Mouse (Mus musculus) olfactory bulb, adult 2 months (tissue): Measurements from ENCODE around the gene Fbxo17. TPM values are rescaled to one million over a fixed set of nuclear protein-coding genes. Genes with fewer than 3 reads are reported as not detected.

Experiments
- H3K27ac ChIP-seq: fragments of 200-500 bp; 2 replicates; pipeline ENCODE4 v1.5.1; 2012; ENCODE audit warnings: low read depth, low read length; ENCODE audit not compliant: insufficient read depth
- H3K4me1 ChIP-seq: fragments of 200-500 bp; 2 replicates; pipeline ENCODE4 v1.6.1; 2012; ENCODE audit warnings: low read length; ENCODE audit not compliant: control insufficient read depth, insufficient read depth
- H3K4me3 ChIP-seq: fragments of 200-500 bp; 2 replicates; pipeline ENCODE4 v1.5.1; 2012; ENCODE audit warnings: mild to moderate bottlenecking, low read depth, low read length, moderate library complexity; ENCODE audit not compliant: insufficient read depth
- CTCF ChIP-seq: fragments of 200-500 bp; IDR thresholded peaks from 2 replicates; pipeline ENCODE4 v1.5.1; 2012; ENCODE audit warnings: low read depth, mild to moderate bottlenecking, low read length, moderate library complexity; ENCODE audit not compliant: insufficient read depth
- POLR2A ChIP-seq: fragments of 200-500 bp; IDR thresholded peaks from 2 replicates; pipeline ENCODE4 v1.6.1; 2012; ENCODE audit warnings: mild to moderate bottlenecking, low read depth, low read length, moderate library complexity; ENCODE audit not compliant: insufficient read depth
- WGBS: fragments of 180-500 bp; shearing (Covaris S2); methylation state at CpG from one replicate; pipeline ENCODE4 v1.1.7; 2018; 5-methylcytosine and 5-hydroxymethylcytosine counted together
- polyA plus RNA-seq: library from polyadenylated mRNA; stranded (reverse); fragments of >200 nt; gene quantifications from 2 replicates; pipeline ENCODE4 v1.2.4, GENCODE M21; 2012; ENCODE audit warnings: low replicate concordance; ENCODE audit not compliant: missing spikeins, insufficient read depth, insufficient read length

The Fbxo17 gene
- polyA plus RNA-seq, 1 experiment, result not detected

DNA sequence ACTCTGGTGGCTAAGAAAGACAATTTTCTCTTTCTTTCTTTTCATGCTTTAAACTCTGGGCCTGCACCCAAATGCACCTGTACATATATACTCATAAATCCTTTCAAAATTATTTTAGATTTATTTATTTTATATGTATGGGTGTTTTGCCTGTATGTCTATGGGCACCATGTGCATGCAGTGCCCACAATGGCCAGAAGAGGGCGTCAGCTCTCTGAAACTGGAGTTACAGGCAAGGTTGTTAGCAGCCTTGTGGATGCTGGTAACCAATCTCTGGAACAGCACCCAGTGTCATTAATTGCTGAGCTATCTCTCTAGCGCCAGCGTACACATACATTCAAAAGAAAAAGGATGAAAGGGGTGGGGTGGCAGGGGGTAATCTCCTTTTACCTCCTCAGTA is 5.6 kb upstream of the Fbxo17 start:
- WGBS, result 61% methylated on average over 3 of the region's 3 CpGs
- Histone ChIP-seq H3K4me3 (no peak overlapping the region), H3K27ac (no peak overlapping the region), H3K4me1 (no peaks in the 10 kb centered on the region)
- TF ChIP-seq POLR2A (no peak), CTCF (no peak)

DNA sequence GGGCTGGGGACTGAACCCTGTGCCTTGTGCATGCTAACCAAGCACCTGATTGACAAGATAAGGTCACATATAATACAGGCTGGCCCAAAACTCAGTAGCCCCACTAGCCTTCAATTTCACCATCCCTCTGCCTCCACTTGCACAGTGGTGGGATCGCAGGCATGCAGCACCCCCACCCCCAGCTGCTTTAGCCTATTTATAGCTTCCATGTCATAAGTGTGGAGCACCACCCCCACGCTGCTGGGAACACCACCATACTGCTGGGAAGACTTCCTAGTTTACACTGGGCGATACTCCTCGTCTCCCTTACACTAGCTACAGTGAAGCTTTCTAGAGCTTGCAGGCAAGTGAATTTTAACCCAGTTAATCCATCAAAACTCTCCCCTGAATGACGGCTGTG is 1.9 kb upstream of the Fbxo17 start:
- peaks cover 4% of the 10 kb centered on the region; the same call in 1 of the 2 replicates for H3K4me1 ChIP-seq
- H3K4me3 ChIP-seq, result no peak overlapping the region
- 47% methylated on average over 5 of the region's 5 CpGs for WGBS
- TF ChIP-seq POLR2A (no peak), CTCF (no peak)
- no peak overlapping the region for H3K27ac ChIP-seq

DNA sequence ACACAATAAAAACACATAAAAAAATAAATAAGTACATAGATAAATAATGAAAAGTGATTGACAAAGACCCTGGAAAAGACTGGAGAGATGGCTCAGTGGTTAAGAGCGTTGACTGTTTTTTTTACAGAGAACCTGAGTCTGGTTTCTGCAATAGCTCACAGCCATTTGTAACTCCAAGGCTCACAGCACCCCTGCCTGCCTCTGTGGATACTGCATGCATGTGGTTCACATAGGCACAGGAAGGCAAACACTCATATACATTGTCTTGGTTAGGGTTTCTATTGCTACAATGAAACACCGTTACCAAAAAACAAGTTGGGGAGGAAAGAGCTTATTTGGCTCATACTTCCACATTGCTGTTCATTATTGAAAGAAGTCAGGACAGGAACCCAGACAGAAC is 1.0 kb upstream of the Fbxo17 start:
- H3K4me1 ChIP-seq, result peaks cover 4% of the 10 kb centered on the region; the same call in 1 of the 2 replicates
- TF ChIP-seq CTCF, result no peak
- no peak for TF ChIP-seq POLR2A
- WGBS, result 96% methylated on average over 2 of the region's 2 CpGs

DNA sequence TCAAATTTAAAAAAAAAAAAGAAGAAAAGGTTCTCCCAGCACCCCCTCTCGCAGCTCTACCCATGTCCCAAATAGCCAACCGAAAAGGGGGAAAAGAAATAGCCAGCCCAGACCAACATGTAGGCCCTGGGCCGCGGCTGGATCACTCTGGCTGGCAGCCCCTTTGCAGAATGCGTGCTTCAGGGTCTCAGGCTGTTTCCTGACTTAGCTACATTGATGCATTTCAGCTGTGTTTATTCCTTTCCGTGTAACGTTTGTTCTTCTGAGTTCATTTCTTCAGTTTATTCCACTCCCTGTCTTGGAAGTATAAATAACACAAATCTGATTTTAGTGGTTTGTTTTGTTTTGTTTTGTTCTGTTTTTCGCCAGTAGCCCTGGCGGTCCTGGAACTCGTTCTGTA is 1.1 kb downstream of the Fbxo17 start:
- WGBS, result 92% methylated on average over 10 of the region's 10 CpGs
- no peak for TF ChIP-seq POLR2A
- no peak for TF ChIP-seq CTCF
- H3K27ac ChIP-seq, result no peak overlapping the region
- H3K4me1 ChIP-seq, result peaks cover 4% of the 10 kb centered on the region; the same call in 1 of the 2 replicates
- H3K4me3 ChIP-seq, result no peak overlapping the region

More for the DNA sequence above, 1.0 kb upstream of the Fbxo17 start:
- H3K27ac ChIP-seq, result no peak overlapping the region
- no peak overlapping the region for H3K4me3 ChIP-seq

DNA sequence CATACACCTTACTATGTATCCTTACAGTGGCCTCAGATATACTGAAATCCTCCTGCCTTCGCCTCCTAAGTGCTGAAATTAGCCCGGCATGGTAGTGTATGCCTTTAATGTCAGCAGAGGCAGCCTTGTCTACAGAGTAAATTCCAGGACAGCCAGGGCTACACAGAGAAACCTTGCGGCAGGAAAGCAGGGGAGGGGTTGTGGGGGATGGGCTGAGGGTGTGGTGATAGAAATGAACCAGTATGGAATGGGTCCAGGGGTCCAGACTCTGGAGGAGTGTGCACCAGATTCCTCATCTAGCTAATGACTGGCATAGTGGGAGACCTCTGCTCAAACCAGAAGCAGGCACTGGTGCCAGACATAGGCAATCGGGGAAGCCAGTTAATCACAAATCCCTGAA is 2.6 kb downstream of the Fbxo17 start:
- Histone ChIP-seq H3K4me1 (peaks cover 4% of the 10 kb centered on the region; the same call in 1 of the 2 replicates), H3K4me3 (no peak overlapping the region), H3K27ac (no peak overlapping the region)
- WGBS, result 78% methylated on average over 4 of the region's 4 CpGs
- TF ChIP-seq POLR2A (no peak), CTCF (no peak)

DNA sequence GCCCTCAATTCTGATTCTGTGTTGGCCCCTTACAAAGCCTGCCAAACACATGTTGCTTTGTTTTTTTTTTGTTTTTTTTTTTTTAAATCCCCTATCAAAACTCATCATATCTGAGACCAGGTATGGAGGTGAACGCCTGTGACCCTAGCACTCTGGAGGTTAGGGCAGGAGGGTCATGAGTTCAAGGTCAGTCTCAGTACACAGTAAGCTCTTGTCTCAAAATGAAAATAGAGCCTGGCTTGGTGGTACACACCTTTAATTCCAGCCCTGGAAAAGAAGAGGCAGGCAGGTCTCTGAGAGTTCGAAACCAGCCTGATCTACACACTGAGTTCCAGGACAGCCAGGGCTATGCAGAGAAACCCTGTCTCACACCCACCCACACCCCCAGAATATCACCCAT is 3.0 kb downstream of the Fbxo17 start:
- Histone ChIP-seq H3K27ac (no peak overlapping the region), H3K4me3 (no peak overlapping the region), H3K4me1 (peaks cover 4% of the 10 kb centered on the region; the same call in 1 of the 2 replicates)
- TF ChIP-seq POLR2A, result no peak
- TF ChIP-seq CTCF, result no peak
- WGBS, result 93% methylated on average over 2 of the region's 2 CpGs

DNA sequence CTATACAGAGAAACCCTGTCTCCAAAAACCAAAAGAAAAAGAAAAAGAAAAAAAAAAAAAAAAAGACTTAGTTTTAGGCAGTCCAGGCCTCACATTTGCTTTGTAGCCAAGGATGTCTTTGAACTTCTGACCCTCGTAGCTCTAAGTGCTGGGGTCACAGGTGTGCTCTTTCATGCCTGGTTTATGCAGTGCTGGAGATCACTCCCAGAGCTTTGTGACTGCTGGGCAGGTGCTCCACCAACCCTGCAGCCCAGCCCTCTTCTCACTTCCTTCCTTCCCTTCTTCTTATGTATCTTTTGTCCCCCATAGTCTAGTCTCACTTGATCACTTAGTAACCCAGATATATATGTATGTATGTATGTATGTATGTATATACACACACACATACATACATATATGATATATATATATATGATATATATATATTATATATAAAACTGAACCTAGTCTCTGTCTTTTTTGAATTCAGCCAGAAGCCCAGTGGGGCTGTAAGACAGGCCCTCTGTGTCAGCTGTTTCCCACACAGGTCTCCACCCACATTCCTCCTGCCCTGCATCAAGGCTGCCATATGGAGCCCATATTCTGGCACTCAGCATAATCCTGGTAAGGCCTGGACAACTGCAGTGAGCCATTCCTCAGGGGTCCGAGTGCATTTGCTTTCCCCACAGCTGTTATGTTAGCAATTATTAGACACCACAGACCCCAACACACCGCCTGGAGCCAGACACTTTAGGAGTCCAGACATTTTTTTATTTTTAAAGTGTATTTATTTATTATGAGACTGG is 4.3 kb downstream of the Fbxo17 start:
- Histone ChIP-seq H3K4me3 (no peak overlapping the region), H3K4me1 (peaks cover 4% of the 10 kb centered on the region; the same call in 1 of the 2 replicates), H3K27ac (no peak overlapping the region)
- TF ChIP-seq CTCF, result no peak
- TF ChIP-seq POLR2A, result no peak
- WGBS, result 89% methylated on average over 3 of the region's 3 CpGs

DNA sequence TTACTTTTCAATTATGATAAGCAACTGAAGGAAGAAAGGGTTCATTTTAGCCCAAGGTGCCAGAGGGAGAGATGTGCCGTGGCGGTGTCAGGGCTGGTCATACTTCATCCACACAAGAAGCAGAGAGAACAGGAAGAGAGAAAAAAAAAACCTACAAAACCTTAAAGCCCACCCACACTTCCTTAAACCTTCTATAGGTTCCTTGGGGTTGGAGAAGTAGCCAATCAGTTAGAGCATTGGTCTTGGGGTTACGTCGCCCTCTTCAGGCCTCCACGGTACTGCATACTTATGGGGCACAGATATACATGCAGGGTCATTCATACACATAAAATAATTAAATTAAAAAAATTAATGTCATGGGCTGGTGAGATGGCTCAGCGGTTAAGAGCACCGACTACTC is 5.5 kb downstream of the Fbxo17 start:
- 93% methylated on average over 7 of the region's 7 CpGs for WGBS
- no peak overlapping the region for H3K4me3 ChIP-seq
- H3K27ac ChIP-seq, result no peak overlapping the region
- no peak for TF ChIP-seq CTCF
- no peak for TF ChIP-seq POLR2A
- H3K4me1 ChIP-seq, result peaks cover 2% of the 10 kb centered on the region; the same call in 1 of the 2 replicates

DNA sequence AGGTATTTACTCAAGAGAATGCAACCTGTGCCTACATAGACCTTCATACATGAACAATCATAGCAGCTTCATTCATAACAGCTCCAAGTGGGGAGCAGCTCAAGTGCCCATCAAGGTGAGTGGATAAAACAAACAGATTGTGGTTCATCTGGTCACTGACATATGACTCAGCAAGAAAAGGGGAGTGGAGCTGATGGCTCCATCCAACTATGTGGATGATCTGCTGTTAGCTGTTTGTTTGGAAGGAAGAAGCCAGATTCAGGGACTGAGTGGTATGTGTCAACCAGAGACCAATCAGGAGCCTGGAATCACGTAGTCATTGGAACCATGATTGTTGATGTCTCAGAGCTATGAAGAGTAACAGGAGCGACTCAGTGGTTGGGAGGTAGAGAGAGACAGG is 8.0 kb downstream of the Fbxo17 start:
- peaks cover 6% of the 10 kb centered on the region for H3K4me1 ChIP-seq
- no peak overlapping the region for H3K4me3 ChIP-seq
- 97% methylated on average over 2 of the region's 2 CpGs for WGBS
- no peak overlapping the region for H3K27ac ChIP-seq
- no peak for TF ChIP-seq CTCF
- no peak for TF ChIP-seq POLR2A

DNA sequence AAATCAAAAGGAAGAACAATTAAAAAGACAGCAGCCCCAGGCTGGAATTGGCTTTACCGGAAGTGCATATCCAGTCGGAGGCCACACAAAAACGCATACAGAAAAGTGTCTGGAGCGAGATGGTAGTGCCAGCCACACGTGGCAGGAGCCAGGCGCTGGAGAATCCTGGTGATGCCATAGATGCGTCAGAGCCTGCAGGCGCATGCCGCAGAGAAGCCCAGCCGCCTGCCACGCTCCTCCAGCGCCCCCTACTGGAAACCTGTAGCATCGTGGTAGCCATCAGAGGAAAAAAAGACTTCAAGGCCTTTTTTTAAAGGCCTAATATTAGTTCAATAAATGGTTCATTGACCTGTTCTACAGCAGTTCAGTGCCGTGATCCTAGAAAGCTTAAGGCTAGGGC is 10.0 kb downstream of the Fbxo17 start:
- no peak for TF ChIP-seq POLR2A
- peak; percentile 85 for TF ChIP-seq CTCF
- no peak overlapping the region for H3K27ac ChIP-seq
- 3% methylated on average over 14 of the region's 14 CpGs for WGBS
- 0 out of 2 replicates have a peak overlapping the region, but pooled peaks have one; percentile 7 for H3K4me3 ChIP-seq
- peaks cover 6% of the 10 kb centered on the region for H3K4me1 ChIP-seq
